Mouse (Mus musculus) lung, embryonic 16.5 days (tissue): ENCODE measurements around the gene Ncor2. TPM values are rescaled to one million over a fixed set of nuclear protein-coding genes. Genes with fewer than 3 reads are reported as not detected.

ENCODE experiments used
- ATAC-seq: fragments of 200-750 bp; cut with Nextera tagmentation; 2 replicates; pipeline ENCODE4 v1.8.0; 2017; ENCODE audit warnings: low read depth, mild to moderate bottlenecking, moderate library complexity
- H3K27ac ChIP-seq: fragments of 300-500 bp; sonication (generic); 2 replicates; pipeline ENCODE4 v1.5.1; 2014; ENCODE audit warnings: mild to moderate bottlenecking, control low read depth, low read length
- H3K27me3 ChIP-seq: fragments of 300-500 bp; sonication (generic); 2 replicates; pipeline ENCODE4 v1.6.1; 2014; ENCODE audit warnings: low read depth, low read length, mixed read lengths; ENCODE audit not compliant: control insufficient read depth, insufficient read depth
- H3K36me3 ChIP-seq: fragments of 300-500 bp; sonication (generic); 2 replicates; pipeline ENCODE4 v1.6.1; 2014; ENCODE audit warnings: low read length; ENCODE audit not compliant: control insufficient read depth, insufficient read depth
- H3K4me1 ChIP-seq: fragments of 300-500 bp; sonication (generic); replicated peaks from 2 replicates; pipeline ENCODE4 v1.6.1; 2014; ENCODE audit warnings: low read length, mixed read lengths; ENCODE audit not compliant: control insufficient read depth, insufficient read depth
- H3K4me2 ChIP-seq: fragments of 300-500 bp; sonication (generic); 2 replicates; pipeline ENCODE4 v1.6.1; 2014; ENCODE audit warnings: low read depth, low read length, control low read depth
- H3K4me3 ChIP-seq: fragments of 300-500 bp; sonication (generic); 2 replicates; pipeline ENCODE4 v1.5.1; 2014; ENCODE audit warnings: mild to moderate bottlenecking, low read length, control low read depth
- H3K9ac ChIP-seq: fragments of 300-500 bp; sonication (generic); 2 replicates; pipeline ENCODE4 v1.6.1; 2014; ENCODE audit warnings: low read length, control low read depth
- H3K9me3 ChIP-seq: fragments of 300-500 bp; sonication (generic); 2 replicates; pipeline ENCODE4 v1.6.1; 2016; ENCODE audit warnings: low read length; ENCODE audit not compliant: control insufficient read depth
- WGBS: fragments of 180-500 bp; shearing (Covaris S2); extraction: QIAGEN DNeasy Blood & Tissue Kit; methylation state at CpG from one replicate; pipeline ENCODE4 v1.1.7; 2014; 5-methylcytosine and 5-hydroxymethylcytosine counted together
- polyA plus RNA-seq: library from polyadenylated mRNA; unstranded; fragments of >200 nt; fragmentation: Nextera tagmentation; extraction: Ambion mirVana; gene quantifications from 2 replicates; pipeline ENCODE4 v1.2.1, GENCODE M21; 2015

Ncor2 gene
- polyA plus RNA-seq, 1 experiment from 2014 or later: 20.3 TPM

DNA sequence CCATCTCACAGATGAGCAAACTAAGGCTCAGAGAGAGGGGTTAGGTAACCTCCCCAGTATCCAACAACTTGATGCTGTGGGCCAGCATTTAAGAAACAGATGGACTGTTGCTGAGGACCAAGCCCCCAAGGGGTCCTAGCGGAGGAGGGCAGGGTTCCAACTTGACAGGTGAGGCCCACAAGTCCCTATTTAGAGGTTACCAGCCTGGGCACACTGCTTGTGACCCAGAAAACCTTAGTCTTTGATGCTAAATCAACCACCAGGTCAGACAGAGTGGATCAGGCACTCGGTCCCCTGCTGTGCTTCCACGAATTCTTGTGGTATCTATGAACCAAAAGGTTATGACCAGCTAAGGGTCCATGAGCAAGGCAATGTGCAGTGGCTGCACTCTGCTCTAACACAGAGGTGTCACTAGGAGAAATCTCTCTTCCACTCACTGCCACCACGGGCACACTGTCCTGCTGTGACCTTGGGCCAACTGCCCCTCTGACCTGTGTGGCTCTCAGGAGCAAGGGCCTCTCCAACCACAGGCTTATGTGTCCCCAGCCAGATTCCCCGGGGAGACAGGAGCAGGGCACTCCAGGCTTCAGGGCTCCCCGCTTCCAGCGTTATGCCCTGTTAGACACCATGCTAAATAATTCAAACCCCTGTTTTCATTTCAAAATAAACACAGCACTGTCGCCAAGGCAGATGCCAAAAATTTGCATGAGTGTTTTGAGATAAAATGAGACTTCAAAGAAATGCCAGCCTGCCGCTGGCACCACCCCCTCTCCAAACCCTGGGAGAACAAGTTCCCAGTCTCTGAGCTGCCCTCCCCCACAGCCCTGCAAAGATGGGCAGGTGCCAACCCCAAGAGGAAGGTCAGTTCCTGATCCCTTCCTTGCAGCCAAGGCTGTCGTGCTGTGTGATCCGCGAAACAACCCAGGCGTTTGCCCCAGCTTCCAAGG lies 4.0 kb downstream of the Ncor2 start:
- ATAC-seq: no peak
- Histone ChIP-seq H3K9ac (no peak overlapping the region), H3K4me3 (no peak overlapping the region), H3K27ac (peak overlapping the region; percentile 64), H3K4me2 (peak overlapping the region; percentile 12; the same call in 1 of the 2 replicates), H3K9me3 (no peaks in the 10 kb centered on the region), H3K36me3 (no peaks in the 10 kb centered on the region), H3K27me3 (no peaks in the 10 kb centered on the region), H3K4me1 (peaks cover 70% of the 10 kb centered on the region)
- 35% methylated on average over 13 of the region's 13 CpGs for WGBS

DNA sequence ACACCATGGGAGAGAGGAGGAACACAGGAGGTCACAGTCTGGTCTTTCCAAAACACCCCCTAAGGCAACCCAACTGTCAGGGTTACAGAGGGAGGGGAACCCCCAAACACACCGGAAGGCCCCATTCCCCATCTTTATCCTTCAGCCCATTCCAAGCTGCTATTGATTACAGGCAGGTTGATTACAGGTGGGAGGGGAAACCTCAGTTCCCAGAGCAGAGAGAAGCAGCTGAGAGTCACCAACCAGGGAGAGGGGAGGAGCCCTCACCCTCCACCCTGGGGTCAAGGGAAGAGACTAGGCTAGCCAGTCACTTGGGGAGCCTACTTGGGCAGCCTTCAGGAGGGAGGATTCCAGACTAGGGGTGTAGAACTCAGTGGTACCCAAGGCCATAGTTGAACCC lies 5.2 kb downstream of the Ncor2 start:
- H3K27ac ChIP-seq: no peak overlapping the region
- no peak overlapping the region for H3K9ac ChIP-seq
- ATAC-seq: no peak
- H3K4me3 ChIP-seq: no peak overlapping the region
- no peak overlapping the region for H3K4me2 ChIP-seq
- H3K4me1 ChIP-seq: peaks cover 65% of the 10 kb centered on the region
- H3K36me3 ChIP-seq: no peaks in the 10 kb centered on the region
- no peaks in the 10 kb centered on the region for H3K9me3 ChIP-seq
- no peaks in the 10 kb centered on the region for H3K27me3 ChIP-seq
- WGBS: 69% methylated on average over 1 of the region's 1 CpGs

DNA sequence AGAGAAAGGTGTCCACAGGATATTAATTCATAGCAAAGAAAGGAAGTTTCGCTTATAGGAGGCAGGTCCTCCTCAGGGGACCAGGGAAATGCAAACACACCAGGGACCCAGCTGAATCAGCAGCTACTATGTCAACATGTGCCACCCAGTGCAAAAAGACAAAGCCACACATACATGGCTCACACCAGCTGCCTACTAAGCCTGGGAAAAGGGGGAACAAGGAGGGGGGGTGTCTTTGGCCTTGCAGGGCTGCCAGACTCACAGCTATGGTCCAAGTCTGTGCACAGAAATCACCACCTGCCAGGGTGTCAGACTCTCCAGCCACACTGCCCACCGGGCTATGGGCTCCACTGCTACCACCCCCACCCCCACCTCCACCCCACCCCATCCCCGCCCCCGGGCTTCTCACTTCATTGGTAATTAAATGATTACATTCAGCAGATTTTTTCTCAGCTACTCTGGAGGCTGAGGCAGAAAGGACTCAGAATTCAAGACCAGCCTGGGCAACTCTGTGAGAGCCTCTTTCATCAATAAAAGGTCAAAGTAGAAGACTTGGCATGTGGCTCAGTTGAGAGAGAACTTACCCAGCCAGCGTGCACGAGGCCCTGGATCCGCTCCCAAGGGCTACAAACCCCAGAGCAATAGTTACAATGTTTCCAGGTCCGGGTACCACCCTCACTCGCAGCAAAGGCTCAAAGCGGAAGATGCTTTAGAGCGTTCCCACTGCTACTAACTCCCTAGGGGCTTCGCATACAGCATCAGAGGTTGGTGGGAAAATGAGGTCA lies 6.0 kb downstream of the Ncor2 start:
- ATAC-seq: peak; percentile 18; the same call in 1 of the 2 replicates
- peak overlapping the region; percentile 7; the same call in 1 of the 2 replicates for H3K4me2 ChIP-seq
- no peaks in the 10 kb centered on the region for H3K27me3 ChIP-seq
- WGBS: 55% methylated on average over 12 of the region's 12 CpGs
- no peak overlapping the region for H3K4me3 ChIP-seq
- H3K36me3 ChIP-seq: no peaks in the 10 kb centered on the region
- H3K4me1 ChIP-seq: peaks cover 65% of the 10 kb centered on the region
- H3K9ac ChIP-seq: no peak overlapping the region
- H3K27ac ChIP-seq: peak overlapping the region; percentile 50
- H3K9me3 ChIP-seq: no peaks in the 10 kb centered on the region

DNA sequence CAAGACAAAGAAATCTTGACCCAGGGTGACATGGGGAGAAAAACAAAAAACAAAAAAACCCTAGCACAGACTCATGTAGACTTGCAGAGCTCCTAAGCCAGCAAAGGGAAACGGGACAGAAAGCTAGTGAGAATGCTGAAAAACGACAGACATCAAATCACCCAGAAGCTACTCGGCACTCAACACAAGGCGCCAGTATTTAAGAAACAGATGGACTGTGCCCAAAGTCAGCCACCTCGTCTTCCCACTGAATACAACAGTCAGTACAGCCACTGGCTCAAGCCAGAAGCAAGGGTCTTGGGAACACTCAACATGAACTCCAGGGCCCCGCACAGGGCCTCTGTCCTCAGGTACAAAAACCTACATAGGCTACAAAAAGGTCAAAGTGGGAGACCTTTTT lies 7.8 kb downstream of the Ncor2 start:
- Histone ChIP-seq H3K36me3 (no peaks in the 10 kb centered on the region), H3K4me1 (peaks cover 63% of the 10 kb centered on the region), H3K4me2 (no peak overlapping the region), H3K27me3 (no peaks in the 10 kb centered on the region), H3K27ac (no peak overlapping the region), H3K4me3 (no peak overlapping the region), H3K9ac (no peak overlapping the region), H3K9me3 (no peaks in the 10 kb centered on the region)
- no peak for ATAC-seq
- WGBS: 34% methylated on average over 6 of the region's 6 CpGs

DNA sequence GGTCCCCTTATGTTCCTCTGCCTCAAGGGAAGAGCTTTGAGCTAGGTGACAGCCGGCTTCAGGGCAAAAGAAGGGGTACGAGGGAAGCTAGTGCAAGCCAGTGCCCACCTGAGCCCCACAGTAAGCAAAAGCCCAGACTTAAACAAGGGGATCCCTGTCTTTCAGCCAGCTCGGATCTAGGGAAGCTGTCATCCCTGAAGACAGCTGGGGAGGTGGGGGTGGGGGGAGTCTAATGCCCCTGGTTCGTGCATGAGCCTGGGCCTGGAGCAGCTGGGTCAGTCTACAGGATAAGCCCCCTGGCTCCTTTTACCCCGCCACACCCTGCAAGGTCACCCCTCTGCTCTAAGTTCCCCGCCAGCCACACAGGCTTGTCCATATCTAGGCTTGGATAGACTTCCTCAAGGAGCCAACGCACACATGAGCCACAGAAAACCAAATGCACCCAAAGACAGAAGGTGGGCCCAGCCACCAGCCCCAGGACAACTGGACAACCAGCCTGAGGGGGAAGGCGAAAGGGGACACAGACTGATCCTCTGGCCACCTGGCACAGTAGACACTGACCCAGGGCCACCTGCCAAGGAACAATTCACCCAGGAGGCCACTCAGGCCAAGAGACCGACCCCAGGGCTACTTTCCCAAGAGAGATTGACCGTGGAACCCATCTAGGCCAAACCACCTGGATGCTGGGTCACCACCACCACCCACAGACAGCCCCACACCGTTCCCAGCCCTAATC lies 8.7 kb downstream of the Ncor2 start:
- Histone ChIP-seq H3K4me1 (peaks cover 63% of the 10 kb centered on the region), H3K9me3 (no peaks in the 10 kb centered on the region), H3K4me2 (no peak overlapping the region), H3K4me3 (no peak overlapping the region), H3K27me3 (no peaks in the 10 kb centered on the region), H3K36me3 (no peaks in the 10 kb centered on the region), H3K9ac (no peak overlapping the region), H3K27ac (no peak overlapping the region)
- 78% methylated on average over 11 of the region's 11 CpGs for WGBS
- no peak for ATAC-seq

DNA sequence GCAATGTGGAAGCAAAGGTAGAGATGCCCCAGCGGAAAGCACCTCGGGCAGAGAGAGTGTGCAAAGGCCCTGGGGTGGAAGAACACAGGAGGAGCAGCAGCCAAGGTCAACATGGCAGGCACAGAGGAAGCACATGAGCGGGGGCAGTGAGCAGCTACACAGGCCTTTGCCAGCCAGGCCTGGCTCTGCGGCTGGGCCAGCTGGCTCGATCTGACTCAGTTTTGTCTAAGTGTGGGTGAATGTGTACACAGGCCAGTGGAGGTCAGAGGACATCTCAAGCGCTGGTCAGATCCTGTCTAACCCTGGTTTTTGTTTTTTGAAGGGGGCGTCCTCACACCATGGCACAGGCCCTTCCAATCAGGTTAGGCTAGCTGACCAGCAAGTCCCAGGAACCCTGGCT lies 10.9 kb downstream of the Ncor2 start:
- peaks cover 67% of the 10 kb centered on the region for H3K4me1 ChIP-seq
- no peaks in the 10 kb centered on the region for H3K27me3 ChIP-seq
- WGBS: 65% methylated on average over 7 of the region's 7 CpGs
- no peak overlapping the region for H3K27ac ChIP-seq
- H3K36me3 ChIP-seq: no peaks in the 10 kb centered on the region
- H3K9me3 ChIP-seq: no peaks in the 10 kb centered on the region
- no peak overlapping the region for H3K4me2 ChIP-seq
- H3K9ac ChIP-seq: no peak overlapping the region
- H3K4me3 ChIP-seq: no peak overlapping the region
- ATAC-seq: no peak

DNA sequence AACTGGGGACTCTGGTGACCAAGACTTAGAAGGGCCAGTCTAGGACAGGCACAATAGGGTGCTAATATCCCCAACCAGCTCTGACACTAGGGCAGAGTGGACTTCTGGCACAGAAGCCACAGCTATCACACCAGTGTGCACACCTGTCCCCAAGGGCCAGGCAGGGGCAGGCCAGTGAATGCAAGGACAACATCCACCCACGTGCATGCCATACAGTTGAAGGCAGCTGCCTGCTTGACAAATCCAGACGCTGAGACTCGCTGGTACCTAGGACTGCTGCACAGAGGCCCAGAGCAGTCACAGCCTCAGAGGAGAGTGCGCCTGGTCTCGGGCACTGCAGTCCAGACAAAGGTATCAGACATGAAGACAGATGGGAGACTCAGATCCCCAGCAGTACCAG lies 11.5 kb downstream of the Ncor2 start:
- Histone ChIP-seq H3K27me3 (no peaks in the 10 kb centered on the region), H3K36me3 (no peaks in the 10 kb centered on the region), H3K4me2 (no peak overlapping the region), H3K4me3 (no peak overlapping the region), H3K9ac (no peak overlapping the region), H3K4me1 (peaks cover 65% of the 10 kb centered on the region), H3K27ac (no peak overlapping the region), H3K9me3 (no peaks in the 10 kb centered on the region)
- whole genome bisulfite sequencing: 74% methylated on average over 5 of the region's 5 CpGs
- no peak for ATAC-seq

DNA sequence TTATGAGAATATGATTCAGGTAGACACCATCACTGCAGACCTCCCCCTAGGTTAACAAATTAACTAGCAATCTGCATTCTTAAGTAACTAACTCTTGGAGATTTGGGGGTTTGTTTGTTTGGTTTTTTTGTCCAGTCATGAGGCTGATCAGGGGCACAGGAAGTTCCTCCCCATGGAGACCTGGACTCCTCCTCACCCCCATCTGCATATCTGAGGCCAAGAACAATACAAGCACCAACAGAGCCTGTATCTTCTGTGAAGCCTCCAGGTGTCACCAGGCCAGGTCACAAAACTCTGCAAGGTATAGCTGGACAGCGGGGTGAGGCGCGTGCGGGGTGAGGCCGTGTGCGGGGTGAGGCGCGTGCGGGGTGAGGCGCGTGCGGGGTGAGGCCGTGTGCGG lies 13.0 kb downstream of the Ncor2 start:
- no peak for ATAC-seq
- Histone ChIP-seq H3K27me3 (no peaks in the 10 kb centered on the region), H3K36me3 (no peaks in the 10 kb centered on the region), H3K27ac (peak overlapping the region; percentile 57; the same call in 1 of the 2 replicates), H3K9ac (no peak overlapping the region), H3K9me3 (no peaks in the 10 kb centered on the region), H3K4me1 (peaks cover 53% of the 10 kb centered on the region), H3K4me3 (no peak overlapping the region), H3K4me2 (no peak overlapping the region)
- WGBS: 86% methylated on average over 14 of the region's 14 CpGs
